Mouse (Mus musculus): ENCODE data around the gene Ube2j2. TPM values are rescaled to one million over a fixed set of nuclear protein-coding genes. Genes with fewer than 3 reads are reported as not detected.

Ube2j2 gene
- polyA plus RNA-seq, 2 experiments, result 106 to 122 TPM

DNA sequence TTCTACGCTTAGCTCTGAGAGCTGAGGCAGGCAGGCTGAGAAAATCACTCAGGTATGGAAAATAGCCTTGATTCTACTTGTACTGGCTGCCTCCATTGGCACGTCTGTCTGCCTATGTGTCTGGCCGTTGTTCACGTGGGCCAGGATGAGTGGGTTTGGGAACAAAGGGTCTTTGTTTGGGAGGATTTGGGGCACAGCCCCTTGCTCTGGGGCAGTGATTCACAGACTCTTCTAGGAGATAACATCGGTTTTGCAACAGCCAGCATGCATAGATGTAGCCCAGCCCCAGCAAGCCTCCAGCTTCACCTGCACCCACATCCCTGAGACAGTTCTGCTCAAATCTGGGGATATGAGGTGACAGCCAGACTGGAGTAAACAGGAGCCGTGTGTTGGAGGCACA is 29.0 kb downstream of the Ube2j2 start:
- DNase-seq (ENCODE audit: low spot score) (no peak), ATAC-seq (ENCODE audit: low FRiP score, low read depth) (no peak)
- Histone ChIP-seq H3K4me3 (replicated peaks; ENCODE audit: low read length) (no peak overlapping the region), H3K9ac (ENCODE audit: low read depth, low read length, severe bottlenecking) (no peak overlapping the region), H3K27me3 (ENCODE audit: control insufficient read depth, insufficient read depth, low read length) (no peaks in the 10 kb centered on the region), H3K9me3 (ENCODE audit: control insufficient read depth, low read length) (no peaks in the 10 kb centered on the region), H3K4me1 (ENCODE audit: control insufficient read depth, insufficient read depth, low read length) (no peaks in the 10 kb centered on the region), H3K27ac (replicated peaks; ENCODE audit: low read depth, low read length) (no peak overlapping the region), H3K36me3 (ENCODE audit: control insufficient read depth, insufficient read depth, low read length) (no peaks in the 10 kb centered on the region), H3K4me2 (replicated peaks; ENCODE audit: low read depth, low read length, severe bottlenecking) (no peak overlapping the region)
- 82% methylated on average over 6 of the region's 6 CpGs for WGBS
- TF ChIP-seq POLR2A (IDR thresholded peaks at IDR 0.05; ENCODE audit: borderline replicate concordance, extremely low read depth, insufficient read depth, insufficient read length), result no peak

- no peak overlapping the region for H3K9ac ChIP-seq (ENCODE audit: low read depth, low read length, severe bottlenecking)
- TF ChIP-seq POLR2A (IDR thresholded peaks at IDR 0.05; ENCODE audit: borderline replicate concordance, extremely low read depth, insufficient read depth, insufficient read length), result no peak
- no peak overlapping the region for H3K27ac ChIP-seq (replicated peaks; ENCODE audit: low read depth, low read length)
- no peaks in the 10 kb centered on the region for H3K9me3 ChIP-seq (ENCODE audit: control insufficient read depth, low read length)
- ATAC-seq (ENCODE audit: low FRiP score, low read depth) (no peak), DNase-seq (ENCODE audit: low spot score) (no peak)
- 78% methylated on average over 2 of the region's 2 CpGs for WGBS
- no peaks in the 10 kb centered on the region for H3K36me3 ChIP-seq (ENCODE audit: control insufficient read depth, insufficient read depth, low read length)
- H3K4me1 ChIP-seq (ENCODE audit: control insufficient read depth, insufficient read depth, low read length), result no peaks in the 10 kb centered on the region
- H3K27me3 ChIP-seq (ENCODE audit: control insufficient read depth, insufficient read depth, low read length), result no peaks in the 10 kb centered on the region
- no peak overlapping the region for H3K4me3 ChIP-seq (replicated peaks; ENCODE audit: low read length)
- H3K4me2 ChIP-seq (replicated peaks; ENCODE audit: low read depth, low read length, severe bottlenecking), result no peak overlapping the region
Measured at GRCm38 (mm10) chr4:155973239-155973638, 29.6 kb downstream of the Ube2j2 start.

- whole genome bisulfite sequencing, result 68% methylated on average over 12 of the region's 12 CpGs
- no peak overlapping the region for H3K4me2 ChIP-seq (replicated peaks; ENCODE audit: low read depth, low read length, severe bottlenecking)
- DNase-seq (ENCODE audit: low spot score), result no peak
- H3K4me3 ChIP-seq (replicated peaks; ENCODE audit: low read length), result no peak overlapping the region
- H3K27ac ChIP-seq (replicated peaks; ENCODE audit: low read depth, low read length), result no peak overlapping the region
- no peaks in the 10 kb centered on the region for H3K9me3 ChIP-seq (ENCODE audit: control insufficient read depth, low read length)
- no peak for ATAC-seq (ENCODE audit: low FRiP score, low read depth)
- H3K4me1 ChIP-seq (ENCODE audit: control insufficient read depth, insufficient read depth, low read length), result no peaks in the 10 kb centered on the region
- H3K27me3 ChIP-seq (ENCODE audit: control insufficient read depth, insufficient read depth, low read length), result no peaks in the 10 kb centered on the region; the same call in 1 of the 2 replicates
- H3K9ac ChIP-seq (ENCODE audit: low read depth, low read length, severe bottlenecking), result no peak overlapping the region
- no peaks in the 10 kb centered on the region for H3K36me3 ChIP-seq (ENCODE audit: control insufficient read depth, insufficient read depth, low read length)
- no peak for TF ChIP-seq POLR2A (IDR thresholded peaks at IDR 0.05; ENCODE audit: borderline replicate concordance, extremely low read depth, insufficient read depth, insufficient read length)
Measured at GRCm38 (mm10) chr4:155981436-155982082, 37.9 kb downstream of the Ube2j2 start.

DNA sequence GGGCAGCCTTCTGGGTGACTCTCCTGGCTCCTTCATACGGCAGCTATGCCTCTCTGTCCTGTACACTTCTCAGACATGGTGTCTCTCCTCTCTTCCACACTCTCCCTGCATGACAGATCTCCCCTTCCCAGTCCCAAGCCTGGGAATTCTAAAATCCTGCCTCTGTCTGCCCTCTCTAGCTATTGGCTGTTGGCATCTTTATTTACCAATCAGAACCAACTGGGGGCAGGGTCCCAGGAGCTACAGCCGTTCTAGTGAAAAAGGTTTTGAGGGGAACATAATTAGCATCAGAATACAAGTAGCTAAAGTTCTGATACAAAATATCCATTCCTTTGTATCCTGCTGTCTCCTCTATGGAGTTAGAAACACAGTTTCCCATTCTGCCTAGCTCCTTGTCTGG is 40.2 kb downstream of the Ube2j2 start:
- whole genome bisulfite sequencing, result 21% methylated on average over 2 of the region's 2 CpGs
- ATAC-seq (ENCODE audit: low FRiP score, low read depth) (no peak), DNase-seq (ENCODE audit: low spot score) (no peak)
- Histone ChIP-seq H3K9ac (ENCODE audit: low read depth, low read length, severe bottlenecking) (no peak overlapping the region), H3K27ac (replicated peaks; ENCODE audit: low read depth, low read length) (no peak overlapping the region), H3K4me1 (ENCODE audit: control insufficient read depth, insufficient read depth, low read length) (no peaks in the 10 kb centered on the region), H3K4me2 (replicated peaks; ENCODE audit: low read depth, low read length, severe bottlenecking) (no peak overlapping the region), H3K9me3 (ENCODE audit: control insufficient read depth, low read length) (no peaks in the 10 kb centered on the region), H3K27me3 (ENCODE audit: control insufficient read depth, insufficient read depth, low read length) (no peaks in the 10 kb centered on the region; the same call in 1 of the 2 replicates), H3K4me3 (replicated peaks; ENCODE audit: low read length) (no peak overlapping the region), H3K36me3 (ENCODE audit: control insufficient read depth, insufficient read depth, low read length) (no peaks in the 10 kb centered on the region)
- TF ChIP-seq POLR2A (IDR thresholded peaks at IDR 0.05; ENCODE audit: borderline replicate concordance, extremely low read depth, insufficient read depth, insufficient read length), result no peak

GRCm38 (mm10) chr4:155991211-155991907 is 47.7 kb downstream of the Ube2j2 start:
- TF ChIP-seq POLR2A (IDR thresholded peaks at IDR 0.05; ENCODE audit: borderline replicate concordance, extremely low read depth, insufficient read depth, insufficient read length), result no peak
- WGBS, result 86% methylated on average over 22 of the region's 22 CpGs

More at GRCm38 (mm10) chr4:155991211-155991907, 47.7 kb downstream of the Ube2j2 start:
- peak overlapping the region; percentile 95; the same call in 1 of the 2 replicates for H3K27ac ChIP-seq (replicated peaks; ENCODE audit: low read depth, low read length)
- ATAC-seq (ENCODE audit: low FRiP score, low read depth) (no peak), DNase-seq (ENCODE audit: low spot score) (no peak)
- peaks cover 7% of the 10 kb centered on the region for H3K36me3 ChIP-seq (ENCODE audit: control insufficient read depth, insufficient read depth, low read length)
- no peaks in the 10 kb centered on the region for H3K27me3 ChIP-seq (ENCODE audit: control insufficient read depth, insufficient read depth, low read length)
- peak overlapping the region; percentile 88 for H3K4me3 ChIP-seq (replicated peaks; ENCODE audit: low read length)
- peak overlapping the region; percentile 79 for H3K9ac ChIP-seq (ENCODE audit: low read depth, low read length, severe bottlenecking)
- H3K4me1 ChIP-seq (ENCODE audit: control insufficient read depth, insufficient read depth, low read length), result peaks cover 19% of the 10 kb centered on the region
- no peaks in the 10 kb centered on the region for H3K9me3 ChIP-seq (ENCODE audit: control insufficient read depth, low read length)
- peak overlapping the region; percentile 98 for H3K4me2 ChIP-seq (replicated peaks; ENCODE audit: low read depth, low read length, severe bottlenecking)
